Mouse (Mus musculus) G1E (cell line): ENCODE measurements around the gene Trim9. TPM values are rescaled to one million over a fixed set of nuclear protein-coding genes. Genes with fewer than 3 reads are reported as not detected.

Experiments used
- ATAC-seq: 2 replicates; pipeline ENCODE4 v1.8.0; 2016; ENCODE audit warnings: mild to moderate bottlenecking; ENCODE audit not compliant: insufficient number of reproducible peaks, poor library complexity, low FRiP score, severe bottlenecking; ENCODE audit errors: extremely low read depth
- DNase-seq: peaks from one replicate; pipeline ENCODE4 v3.0.0; 2012; ENCODE audit warnings: low spot score
- H3K27me3 ChIP-seq: 2 replicates; pipeline ENCODE4 v1.6.1; 2012; ENCODE audit warnings: mild to moderate bottlenecking, low read length, inconsistent platforms; ENCODE audit not compliant: insufficient read depth
- H3K36me3 ChIP-seq: replicated peaks from 2 replicates; pipeline ENCODE3; 2012; ENCODE audit warnings: mild to moderate bottlenecking, inconsistent platforms
- H3K4me1 ChIP-seq: 2 replicates; pipeline ENCODE4 v1.6.1; 2012; ENCODE audit warnings: low read depth, low read length, inconsistent platforms, mixed read lengths; ENCODE audit not compliant: insufficient read depth
- H3K4me3 ChIP-seq: 2 replicates; pipeline ENCODE4 v1.5.1; 2012; ENCODE audit warnings: low read depth, mild to moderate bottlenecking, inconsistent platforms, low read length, moderate library complexity, mixed read lengths
- H3K9me3 ChIP-seq: replicated peaks from 2 replicates; pipeline ENCODE4 v1.6.1; 2012; ENCODE audit warnings: inconsistent platforms
- CTCF ChIP-seq: IDR thresholded peaks from 2 replicates; pipeline ENCODE4 v1.5.1; 2012; ENCODE audit warnings: low read depth, low read length, inconsistent platforms, mixed read lengths
- GATA1 ChIP-seq: IDR thresholded peaks from 2 replicates; pipeline ENCODE4 v1.6.1; 2012; ENCODE audit warnings: borderline replicate concordance, low read length, inconsistent platforms, mixed read lengths
- GATA2 ChIP-seq: IDR thresholded peaks from 2 replicates; pipeline ENCODE4 v1.6.1; 2012; ENCODE audit warnings: low read depth, low read length, inconsistent platforms, borderline replicate concordance
- POLR2AphosphoS5 ChIP-seq: IDR thresholded peaks from 2 replicates; pipeline ENCODE4 v1.6.1; 2012; ENCODE audit warnings: low read depth, low read length, inconsistent platforms; ENCODE audit not compliant: insufficient replicate concordance
- TAL1 ChIP-seq: conservative IDR thresholded peaks from 2 replicates; pipeline ENCODE4 v1.6.1; 2012; ENCODE audit warnings: low read depth, low read length, inconsistent platforms, mixed read lengths
- polyA plus RNA-seq: library from polyadenylated mRNA; stranded (reverse); fragments of >175 nt; gene quantifications from 2 replicates; pipeline ENCODE4 v1.2.3, GENCODE M21; 2012
- total RNA-seq, 2 experiments: library from RNA; stranded (forward) in 1 of 2; stranded (reverse) in 1 of 2; fragments of 200-1000 nt in 1 of 2; fragments of >200 nt in 1 of 2; fragmentation: Nextera tagmentation in 1 of 2; gene quantifications; 2 replicates each; pipeline ENCODE4 v1.2.3; 2014 to 2017

The Trim9 gene
- total and polyA plus RNA-seq, 3 experiments = 1.1 TPM; not detected in 2

- H3K27me3 ChIP-seq = peaks cover 17% of the 10 kb centered on the region
- no peak for TF ChIP-seq GATA1
- TF ChIP-seq CTCF = no peak
- TF ChIP-seq GATA2 = no peak
- no peak for TF ChIP-seq POLR2AphosphoS5
- TF ChIP-seq TAL1 = no peak
- no peaks in the 10 kb centered on the region for H3K36me3 ChIP-seq
- no peak for DNase-seq
- no peak for ATAC-seq
- H3K4me1 ChIP-seq = no peaks in the 10 kb centered on the region
- H3K9me3 ChIP-seq = no peaks in the 10 kb centered on the region
- H3K4me3 ChIP-seq = no peak overlapping the region
Measured at GRCm38 (mm10) chr12:70233637-70234315, 113.6 kb downstream of the Trim9 start.

- no peak for TF ChIP-seq POLR2AphosphoS5
- TF ChIP-seq GATA2 = no peak
- no peak for TF ChIP-seq GATA1
- no peak for TF ChIP-seq TAL1
- no peak for TF ChIP-seq CTCF
- peaks cover 23% of the 10 kb centered on the region for H3K27me3 ChIP-seq
- no peaks in the 10 kb centered on the region for H3K9me3 ChIP-seq
- H3K4me3 ChIP-seq = no peak overlapping the region
- H3K4me1 ChIP-seq = no peaks in the 10 kb centered on the region
- H3K36me3 ChIP-seq = no peaks in the 10 kb centered on the region
- ATAC-seq (peak; percentile 77), DNase-seq (no peak)
Measured at GRCm38 (mm10) chr12:70232020-70232544, 115.3 kb downstream of the Trim9 start.

- Histone ChIP-seq H3K4me3 (no peak within 1 kb of the TSS), H3K9me3 (no peaks in the 10 kb centered on the region), H3K36me3 (no peaks in the 10 kb centered on the region), H3K4me1 (no peaks in the 10 kb centered on the region), H3K27me3 (peaks cover 24% of the 10 kb centered on the region; the same call in 1 of the 2 replicates)
- TF ChIP-seq CTCF (no peak), TAL1 (no peak), GATA1 (no peak), POLR2AphosphoS5 (no peak), GATA2 (no peak)
- DNase-seq (no peak), ATAC-seq (no peak)
Measured at GRCm38 (mm10) chr12:70231294-70231693, 116.1 kb downstream of the Trim9 start, which contains the start of gene Pygl. Pygl (minus strand) TSS chr12:70231488.

DNA sequence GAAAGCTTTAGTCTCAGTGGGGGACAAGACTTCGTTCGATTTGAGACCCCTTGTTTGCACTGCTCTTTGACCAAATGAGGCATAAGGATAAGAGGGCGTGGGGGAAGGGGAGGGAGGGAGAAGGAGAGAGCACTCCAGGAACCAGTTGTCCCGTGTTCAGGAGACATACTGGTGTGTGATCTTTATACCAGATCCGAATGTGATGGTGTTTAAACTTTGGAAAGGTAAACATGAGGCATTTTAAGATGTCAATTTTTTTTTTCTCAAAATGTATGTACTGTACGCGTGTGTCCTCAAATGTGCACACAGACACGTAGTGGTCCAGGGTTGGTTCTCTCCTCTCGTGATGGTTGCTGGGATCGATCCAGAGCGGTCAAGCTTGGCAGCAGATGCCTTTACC lies 119.3 kb downstream of the Trim9 start:
- no peak for TF ChIP-seq CTCF
- TF ChIP-seq GATA1 = no peak
- no peak for TF ChIP-seq GATA2
- TF ChIP-seq POLR2AphosphoS5 = no peak
- no peak for TF ChIP-seq TAL1
- DNase-seq (no peak), ATAC-seq (no peak)
- Histone ChIP-seq H3K4me1 (no peaks in the 10 kb centered on the region), H3K4me3 (no peak overlapping the region), H3K9me3 (no peaks in the 10 kb centered on the region), H3K36me3 (no peaks in the 10 kb centered on the region), H3K27me3 (peaks cover 20% of the 10 kb centered on the region)

GRCm38 (mm10) chr12:70227121-70227932 lies 120.1 kb downstream of the Trim9 start:
- no peaks in the 10 kb centered on the region for H3K36me3 ChIP-seq
- no peak for ATAC-seq
- peaks cover 20% of the 10 kb centered on the region for H3K27me3 ChIP-seq
- no peak for TF ChIP-seq TAL1
- no peak for TF ChIP-seq CTCF
- TF ChIP-seq POLR2AphosphoS5 = no peak
- TF ChIP-seq GATA1 = no peak
- no peak for TF ChIP-seq GATA2
- H3K4me3 ChIP-seq = no peak overlapping the region
- no peak for DNase-seq
- no peaks in the 10 kb centered on the region for H3K9me3 ChIP-seq
- H3K4me1 ChIP-seq = no peaks in the 10 kb centered on the region

- TF ChIP-seq POLR2AphosphoS5 (no peak), GATA2 (no peak)
- Histone ChIP-seq H3K4me1 (no peaks in the 10 kb centered on the region), H3K9me3 (no peaks in the 10 kb centered on the region), H3K27me3 (peaks cover 20% of the 10 kb centered on the region), H3K36me3 (no peaks in the 10 kb centered on the region), H3K4me3 (no peak overlapping the region)
- ATAC-seq (no peak), DNase-seq (no peak)
Measured at GRCm38 (mm10) chr12:70226655-70227054, 120.8 kb downstream of the Trim9 start.
